Mouse (Mus musculus) neural tube, embryonic 15.5 days (tissue): ENCODE results near the gene Vps8. TPM values are rescaled to one million over a fixed set of nuclear protein-coding genes. Genes with fewer than 3 reads are reported as not detected.
A peak's percentile ranks its signal among the peaks of the same experiment; 100 is the strongest.

Experiments used
- ATAC-seq: fragments of 200-750 bp; cut with Nextera tagmentation; 2 replicates; pipeline ENCODE4 v1.8.0; 2017; ENCODE audit warnings: mild to moderate bottlenecking, moderate TSS enrichment, moderate library complexity; ENCODE audit not compliant: low FRiP score
- H3K27ac ChIP-seq: fragments of 300-500 bp; sonication (generic); replicated peaks from 2 replicates; pipeline ENCODE4 v1.5.1; 2015; ENCODE audit warnings: mild to moderate bottlenecking, inconsistent platforms
- H3K27me3 ChIP-seq: fragments of 300-500 bp; sonication (generic); replicated peaks from 2 replicates; pipeline ENCODE4 v1.6.1; 2015; ENCODE audit warnings: inconsistent platforms
- H3K36me3 ChIP-seq: fragments of 300-500 bp; sonication (generic); 2 replicates; pipeline ENCODE4 v1.6.1; 2015; ENCODE audit warnings: inconsistent platforms
- H3K4me1 ChIP-seq: fragments of 300-500 bp; sonication (generic); 2 replicates; pipeline ENCODE4 v1.6.1; 2015; ENCODE audit warnings: inconsistent platforms
- H3K4me2 ChIP-seq: fragments of 300-500 bp; sonication (generic); 2 replicates; pipeline ENCODE4 v1.6.1; 2015; ENCODE audit warnings: inconsistent platforms, mild to moderate bottlenecking, moderate library complexity
- H3K4me3 ChIP-seq: fragments of 300-500 bp; sonication (generic); replicated peaks from 2 replicates; pipeline ENCODE4 v1.5.1; 2015; ENCODE audit warnings: mild to moderate bottlenecking, inconsistent platforms
- H3K9ac ChIP-seq: fragments of 300-500 bp; sonication (generic); replicated peaks from 2 replicates; pipeline ENCODE4 v1.6.1; 2015; ENCODE audit warnings: mild to moderate bottlenecking, inconsistent platforms
- H3K9me3 ChIP-seq: fragments of 300-500 bp; sonication (generic); replicated peaks from 2 replicates; pipeline ENCODE4 v1.6.1; 2016; ENCODE audit warnings: inconsistent platforms
- WGBS: fragments of 180-500 bp; shearing (Covaris S2); methylation state at CpG from one replicate; pipeline ENCODE4 v1.1.7; 2015; ENCODE audit warnings: mixed read lengths; 5-methylcytosine and 5-hydroxymethylcytosine counted together
- polyA plus RNA-seq: library from polyadenylated mRNA; unstranded; fragments of >200 nt; fragmentation: Nextera tagmentation; extraction: Ambion mirVana; gene quantifications from 2 replicates; pipeline ENCODE4 v1.2.1, GENCODE M21; 2015

The Vps8 gene
- polyA plus RNA-seq, 1 experiment from 2014 or later = 34.1 TPM

- 65% methylated on average over 5 of the region's 5 CpGs for WGBS
- H3K4me2 ChIP-seq = no peak overlapping the region
- no peaks in the 10 kb centered on the region for H3K27me3 ChIP-seq
- no peak overlapping the region for H3K9ac ChIP-seq
- H3K27ac ChIP-seq = no peak overlapping the region
- no peak for ATAC-seq
- H3K9me3 ChIP-seq = no peaks in the 10 kb centered on the region
- peaks cover 16% of the 10 kb centered on the region; the same call in 1 of the 2 replicates for H3K36me3 ChIP-seq
- H3K4me1 ChIP-seq = no peaks in the 10 kb centered on the region
- no peak overlapping the region for H3K4me3 ChIP-seq
Observed at GRCm38 (mm10) chr16:21485716-21486115, 62.8 kb downstream of the Vps8 start.

GRCm38 (mm10) chr16:21488413-21488812 lies 65.5 kb downstream of the Vps8 start:
- peak; percentile 64; the same call in 1 of the 2 replicates for ATAC-seq
- 50% methylated on average over 4 of the region's 4 CpGs for WGBS

DNA sequence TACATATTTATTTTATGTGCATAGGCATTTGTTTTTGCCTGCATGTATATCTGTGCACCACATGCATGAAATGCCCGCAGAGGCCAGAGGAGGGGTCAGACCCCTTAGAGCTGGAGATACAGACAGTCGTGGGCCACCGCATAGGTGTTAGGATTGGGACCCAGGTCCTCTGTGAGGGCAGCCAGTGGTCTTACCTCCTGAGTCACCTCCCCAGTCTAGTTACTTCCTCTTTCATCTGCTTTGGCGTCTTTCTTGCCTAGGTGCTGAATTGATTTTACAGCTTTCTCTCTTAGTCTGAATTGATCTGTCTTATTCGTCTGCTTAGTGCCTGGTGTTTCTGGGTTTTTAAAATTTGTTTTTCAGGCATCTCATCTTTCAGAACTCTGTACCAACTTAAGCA lies 69.4 kb downstream of the Vps8 start:
- Histone ChIP-seq H3K9ac (no peak overlapping the region), H3K4me3 (no peak overlapping the region), H3K9me3 (no peaks in the 10 kb centered on the region), H3K36me3 (0 out of 2 replicates have a peak, but pooled peaks cover 5% of the 10 kb centered on the region), H3K27ac (no peak overlapping the region; the same call in 1 of the 2 replicates), H3K4me1 (peaks cover 10% of the 10 kb centered on the region), H3K4me2 (no peak overlapping the region), H3K27me3 (no peaks in the 10 kb centered on the region)
- 61% methylated on average over 5 of the region's 5 CpGs for WGBS
- ATAC-seq = no peak

More at GRCm38 (mm10) chr16:21488413-21488812, 65.5 kb downstream of the Vps8 start:
- no peak overlapping the region for H3K4me2 ChIP-seq
- no peaks in the 10 kb centered on the region for H3K27me3 ChIP-seq
- peaks cover 10% of the 10 kb centered on the region for H3K4me1 ChIP-seq
- H3K27ac ChIP-seq = no peak overlapping the region
- H3K9me3 ChIP-seq = no peaks in the 10 kb centered on the region
- H3K4me3 ChIP-seq = no peak overlapping the region
- H3K9ac ChIP-seq = no peak overlapping the region
- peaks cover 7% of the 10 kb centered on the region; the same call in 1 of the 2 replicates for H3K36me3 ChIP-seq

- ATAC-seq = peak; percentile 68
- 23% methylated on average over 2 of the region's 2 CpGs for WGBS
Observed at GRCm38 (mm10) chr16:21492894-21493293, 70.0 kb downstream of the Vps8 start.

GRCm38 (mm10) chr16:21494681-21495080 lies 71.8 kb downstream of the Vps8 start:
- Histone ChIP-seq H3K36me3 (0 out of 2 replicates have a peak, but pooled peaks cover 5% of the 10 kb centered on the region), H3K27me3 (no peaks in the 10 kb centered on the region), H3K4me3 (no peak overlapping the region), H3K4me1 (peaks cover 10% of the 10 kb centered on the region), H3K9me3 (no peaks in the 10 kb centered on the region), H3K9ac (no peak overlapping the region), H3K4me2 (no peak overlapping the region), H3K27ac (no peak overlapping the region)
- 96% methylated on average over 6 of the region's 6 CpGs for WGBS
- no peak for ATAC-seq

More at GRCm38 (mm10) chr16:21492894-21493293, 70.0 kb downstream of the Vps8 start:
- Histone ChIP-seq H3K4me3 (no peak overlapping the region), H3K36me3 (0 out of 2 replicates have a peak, but pooled peaks cover 5% of the 10 kb centered on the region), H3K27ac (no peak overlapping the region; the same call in 1 of the 2 replicates), H3K4me1 (peaks cover 10% of the 10 kb centered on the region), H3K9me3 (no peaks in the 10 kb centered on the region), H3K27me3 (no peaks in the 10 kb centered on the region), H3K9ac (no peak overlapping the region), H3K4me2 (no peak overlapping the region)

GRCm38 (mm10) chr16:21496799-21497198 lies 73.9 kb downstream of the Vps8 start:
- 90% methylated on average over 9 of the region's 9 CpGs for WGBS
- Histone ChIP-seq H3K4me1 (peaks cover 10% of the 10 kb centered on the region), H3K4me2 (no peak overlapping the region), H3K4me3 (no peak overlapping the region), H3K9ac (no peak overlapping the region), H3K9me3 (no peaks in the 10 kb centered on the region), H3K27ac (no peak overlapping the region), H3K27me3 (no peaks in the 10 kb centered on the region), H3K36me3 (0 out of 2 replicates have a peak, but pooled peaks cover 12% of the 10 kb centered on the region)
- no peak for ATAC-seq

DNA sequence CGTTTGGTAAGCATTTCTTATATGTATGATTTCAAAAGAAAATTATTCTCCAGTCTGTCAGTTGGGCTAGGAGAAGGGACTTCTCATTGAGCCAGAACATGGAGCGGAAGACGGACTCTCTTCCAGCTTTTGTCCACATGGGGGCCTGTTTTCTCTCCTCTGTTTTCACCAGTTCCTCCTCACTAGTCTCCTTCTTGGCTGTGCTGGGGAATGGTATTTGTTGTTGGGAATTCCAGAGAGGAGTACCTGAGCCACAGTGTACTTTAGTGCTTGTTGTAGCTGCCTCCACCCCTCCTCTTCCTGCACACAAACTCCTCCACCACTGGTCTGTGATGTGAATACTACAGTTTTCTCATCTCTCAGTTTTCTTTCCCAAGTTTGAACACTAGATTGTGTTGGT lies 74.7 kb downstream of the Vps8 start:
- H3K4me2 ChIP-seq = no peak overlapping the region
- no peak overlapping the region for H3K4me3 ChIP-seq
- H3K27ac ChIP-seq = no peak overlapping the region
- 0 out of 2 replicates have a peak, but pooled peaks cover 12% of the 10 kb centered on the region for H3K36me3 ChIP-seq
- ATAC-seq = no peak
- no peak overlapping the region for H3K9ac ChIP-seq
- no peaks in the 10 kb centered on the region for H3K9me3 ChIP-seq
- H3K27me3 ChIP-seq = no peaks in the 10 kb centered on the region
- WGBS = 78% methylated on average over 3 of the region's 3 CpGs
- peaks cover 6% of the 10 kb centered on the region for H3K4me1 ChIP-seq

DNA sequence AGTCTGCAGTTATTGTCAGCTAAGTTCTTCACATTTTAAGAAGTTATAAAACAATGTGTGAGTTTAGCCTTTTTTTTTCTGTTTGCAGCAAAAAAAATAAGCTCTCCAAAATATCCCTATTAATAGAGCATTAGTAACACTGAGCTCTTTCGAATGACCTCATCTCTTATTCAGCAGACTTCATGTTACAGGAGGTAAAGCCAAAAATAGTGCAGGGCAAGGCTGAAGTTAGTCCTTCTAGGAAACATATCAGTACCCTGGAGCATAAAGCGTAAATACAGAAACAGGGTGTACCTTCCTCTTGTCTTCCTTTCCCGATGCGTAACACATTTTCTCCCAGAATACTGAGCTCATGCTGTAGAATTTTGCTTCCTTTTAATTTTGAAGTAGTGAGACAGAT lies 76.1 kb downstream of the Vps8 start:
- 0 out of 2 replicates have a peak, but pooled peaks cover 12% of the 10 kb centered on the region for H3K36me3 ChIP-seq
- H3K27ac ChIP-seq = no peak overlapping the region
- no peak overlapping the region for H3K4me3 ChIP-seq
- WGBS = 87% methylated on average over 4 of the region's 4 CpGs
- ATAC-seq = no peak
- H3K4me1 ChIP-seq = no peaks in the 10 kb centered on the region
- H3K9ac ChIP-seq = no peak overlapping the region
- no peaks in the 10 kb centered on the region for H3K27me3 ChIP-seq
- H3K9me3 ChIP-seq = no peaks in the 10 kb centered on the region
- no peak overlapping the region for H3K4me2 ChIP-seq

- Histone ChIP-seq H3K9me3 (no peaks in the 10 kb centered on the region), H3K4me1 (no peaks in the 10 kb centered on the region), H3K27ac (no peak overlapping the region), H3K27me3 (no peaks in the 10 kb centered on the region), H3K4me2 (no peak overlapping the region), H3K4me3 (no peak overlapping the region), H3K9ac (no peak overlapping the region), H3K36me3 (0 out of 2 replicates have a peak, but pooled peaks cover 12% of the 10 kb centered on the region)
- ATAC-seq = no peak
- WGBS = 71% methylated on average over 7 of the region's 7 CpGs
Observed at GRCm38 (mm10) chr16:21499656-21500055, 76.7 kb downstream of the Vps8 start.

DNA sequence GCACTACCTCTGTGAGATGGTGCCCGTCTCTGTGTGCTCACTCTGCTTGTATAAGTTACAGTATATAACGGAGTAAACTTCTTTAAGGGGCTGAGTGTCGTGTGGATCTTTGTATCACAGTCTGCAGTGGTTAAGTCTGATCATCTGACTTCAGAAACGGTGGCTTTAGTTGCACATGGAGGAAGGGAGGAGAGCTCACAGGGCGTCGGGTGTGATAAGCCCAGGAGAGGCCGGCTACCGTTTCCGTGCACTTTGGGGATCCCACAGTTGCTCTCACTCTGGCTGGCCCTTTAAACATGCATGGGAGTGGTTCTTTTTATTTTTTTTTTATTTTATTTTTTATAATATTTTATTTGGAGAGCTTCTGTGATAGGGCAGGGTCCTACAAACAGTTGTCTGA lies 95.9 kb downstream of the Vps8 start:
- 94% methylated on average over 9 of the region's 9 CpGs for WGBS
- ATAC-seq = no peak
- H3K4me3 ChIP-seq = no peak overlapping the region

GRCm38 (mm10) chr16:21519785-21520184 lies 96.9 kb downstream of the Vps8 start:
- no peak overlapping the region for H3K4me3 ChIP-seq
- H3K36me3 ChIP-seq = peaks cover 8% of the 10 kb centered on the region
- H3K27me3 ChIP-seq = no peaks in the 10 kb centered on the region
- no peak overlapping the region for H3K9ac ChIP-seq
- H3K27ac ChIP-seq = no peak overlapping the region
- no peak for ATAC-seq
- H3K9me3 ChIP-seq = no peaks in the 10 kb centered on the region
- H3K4me1 ChIP-seq = no peaks in the 10 kb centered on the region
- H3K4me2 ChIP-seq = no peak overlapping the region

More for the DNA sequence above, 95.9 kb downstream of the Vps8 start:
- Histone ChIP-seq H3K27ac (no peak overlapping the region), H3K36me3 (peaks cover 8% of the 10 kb centered on the region), H3K4me1 (no peaks in the 10 kb centered on the region), H3K9me3 (no peaks in the 10 kb centered on the region), H3K27me3 (no peaks in the 10 kb centered on the region), H3K4me2 (no peak overlapping the region), H3K9ac (no peak overlapping the region)

DNA sequence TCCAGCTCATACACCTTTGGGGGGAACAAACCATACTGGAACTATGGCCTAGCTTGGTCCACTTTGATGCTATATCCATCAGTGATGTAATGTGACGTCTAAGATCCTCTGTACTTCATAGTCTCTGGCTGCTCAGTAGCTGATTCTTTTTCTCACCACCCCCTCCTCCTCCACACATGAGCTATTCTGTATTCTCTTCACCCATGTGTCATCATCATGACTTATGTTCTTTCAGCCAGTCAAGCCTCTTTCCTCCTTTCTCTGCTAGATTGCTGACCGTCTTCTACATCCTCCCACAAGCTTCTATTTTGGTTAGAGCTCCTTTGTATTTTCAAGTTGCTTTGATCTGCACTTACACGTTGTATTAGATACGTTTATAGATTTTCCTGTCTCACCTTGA lies 100.8 kb downstream of the Vps8 start:
- no peaks in the 10 kb centered on the region for H3K9me3 ChIP-seq
- H3K4me3 ChIP-seq = no peak overlapping the region
- H3K4me1 ChIP-seq = no peaks in the 10 kb centered on the region
- H3K36me3 ChIP-seq = peaks cover 13% of the 10 kb centered on the region
- H3K9ac ChIP-seq = no peak overlapping the region
- 86% methylated on average over 4 of the region's 4 CpGs for WGBS
- no peak overlapping the region for H3K4me2 ChIP-seq
- H3K27ac ChIP-seq = no peak overlapping the region
- no peak for ATAC-seq
- H3K27me3 ChIP-seq = no peaks in the 10 kb centered on the region
